Mouse (Mus musculus): ENCODE measurements around the gene Dpm3. TPM values are rescaled to one million over a fixed set of nuclear protein-coding genes. Genes with fewer than 3 reads are reported as not detected.

Gene Dpm3
- polyA plus RNA-seq, 1 experiment = 228 TPM

DNA sequence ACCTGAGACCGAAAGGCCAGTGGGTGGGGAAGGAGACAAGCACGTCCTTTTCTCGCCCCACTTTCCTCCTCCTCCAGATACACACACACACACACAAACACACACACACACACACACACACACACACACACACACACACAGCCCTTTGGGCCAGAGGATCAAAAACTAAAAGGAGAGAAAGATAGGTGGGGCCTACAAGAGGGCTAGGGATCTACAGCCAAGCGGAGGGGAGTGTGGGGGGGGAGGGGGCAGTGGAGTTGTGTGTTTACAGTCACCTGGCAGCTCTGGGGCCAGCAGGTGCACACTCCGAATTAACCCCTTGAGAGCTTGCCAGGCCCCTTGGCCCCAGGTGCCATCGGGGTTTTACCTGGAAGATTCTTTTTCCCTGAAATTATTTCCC, 26.5 kb upstream of the Dpm3 start:
- Histone ChIP-seq H3K79me2 (ENCODE audit: control insufficient read depth, insufficient read depth) (no peaks in the 10 kb centered on the region), H3K79me3 (ENCODE audit: low read depth) (no peaks in the 10 kb centered on the region), H3K27me3 (ENCODE audit: control insufficient read depth, insufficient read depth, insufficient read length) (no peaks in the 10 kb centered on the region), H3K4me3 (ENCODE audit: insufficient read depth, poor library complexity, severe bottlenecking) (no peak overlapping the region), H3K36me3 (ENCODE audit: control insufficient read depth, insufficient read depth) (no peaks in the 10 kb centered on the region), H3ac (ENCODE audit: control insufficient read depth, insufficient read length, low read depth) (no peak overlapping the region)
- TF ChIP-seq MYOD1 (IDR thresholded peaks at IDR 0.05; ENCODE audit: control insufficient read depth, insufficient read length, low read depth) (no peak), MAX (IDR thresholded peaks at IDR 0.05) (no peak), CEBPB (IDR thresholded peaks at IDR 0.05; ENCODE audit: low read depth) (no peak), CTCF (IDR thresholded peaks at IDR 0.05; ENCODE audit: control insufficient read depth, insufficient read depth, insufficient read length) (no peak), MYOG (IDR thresholded peaks at IDR 0.05; ENCODE audit: control insufficient read depth, extremely low read depth, insufficient read length) (no peak), FOSL1 (IDR thresholded peaks at IDR 0.05; ENCODE audit: insufficient read depth, low read length, poor library complexity, severe bottlenecking) (no peak), USF1 (IDR thresholded peaks at IDR 0.05; ENCODE audit: low read depth) (no peak)

DNA sequence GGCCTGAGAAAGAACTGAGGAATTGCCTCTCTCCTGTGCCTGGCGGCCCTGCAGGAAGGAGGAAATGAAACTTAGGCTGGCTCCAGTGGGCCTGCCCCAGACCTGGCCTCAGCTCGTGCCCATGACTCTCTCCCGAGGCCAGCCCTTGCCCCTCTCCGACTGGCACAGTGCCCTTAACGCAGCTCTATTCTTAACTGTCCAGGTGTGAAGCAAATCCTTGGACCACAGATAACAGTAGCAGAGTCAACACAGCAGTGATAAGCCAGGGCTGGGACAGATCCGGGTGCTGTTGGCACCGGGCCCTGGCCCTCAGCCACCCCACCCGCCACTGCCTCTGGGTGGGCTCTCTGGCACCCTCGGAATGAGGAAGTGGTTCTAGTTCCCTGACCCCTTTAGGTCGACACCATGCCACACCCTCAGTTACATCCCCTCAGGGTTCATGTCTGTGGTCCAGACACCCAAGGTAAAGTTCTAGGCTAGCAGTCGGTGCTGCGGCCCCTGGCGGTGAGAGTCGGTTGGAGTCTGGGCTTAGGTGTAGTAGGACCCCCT, 25.5 kb upstream of the Dpm3 start:
- H3K27me3 ChIP-seq (ENCODE audit: control insufficient read depth, insufficient read depth, insufficient read length) = no peaks in the 10 kb centered on the region
- no peak overlapping the region for H3ac ChIP-seq (ENCODE audit: control insufficient read depth, insufficient read length, low read depth)
- no peak overlapping the region for H3K4me3 ChIP-seq (ENCODE audit: insufficient read depth, poor library complexity, severe bottlenecking)
- TF ChIP-seq CTCF (IDR thresholded peaks at IDR 0.05; ENCODE audit: control insufficient read depth, insufficient read depth, insufficient read length) (no peak), CEBPB (IDR thresholded peaks at IDR 0.05; ENCODE audit: low read depth) (no peak), MAX (IDR thresholded peaks at IDR 0.05) (no peak), MYOG (IDR thresholded peaks at IDR 0.05; ENCODE audit: control insufficient read depth, extremely low read depth, insufficient read length) (no peak), FOSL1 (IDR thresholded peaks at IDR 0.05; ENCODE audit: insufficient read depth, low read length, poor library complexity, severe bottlenecking) (no peak), USF1 (IDR thresholded peaks at IDR 0.05; ENCODE audit: low read depth) (no peak), MYOD1 (IDR thresholded peaks at IDR 0.05; ENCODE audit: control insufficient read depth, insufficient read length, low read depth) (no peak)
- H3K36me3 ChIP-seq (ENCODE audit: control insufficient read depth, insufficient read depth) = no peaks in the 10 kb centered on the region
- no peaks in the 10 kb centered on the region for H3K79me2 ChIP-seq (ENCODE audit: control insufficient read depth, insufficient read depth)
- no peaks in the 10 kb centered on the region for H3K79me3 ChIP-seq (ENCODE audit: low read depth)

DNA sequence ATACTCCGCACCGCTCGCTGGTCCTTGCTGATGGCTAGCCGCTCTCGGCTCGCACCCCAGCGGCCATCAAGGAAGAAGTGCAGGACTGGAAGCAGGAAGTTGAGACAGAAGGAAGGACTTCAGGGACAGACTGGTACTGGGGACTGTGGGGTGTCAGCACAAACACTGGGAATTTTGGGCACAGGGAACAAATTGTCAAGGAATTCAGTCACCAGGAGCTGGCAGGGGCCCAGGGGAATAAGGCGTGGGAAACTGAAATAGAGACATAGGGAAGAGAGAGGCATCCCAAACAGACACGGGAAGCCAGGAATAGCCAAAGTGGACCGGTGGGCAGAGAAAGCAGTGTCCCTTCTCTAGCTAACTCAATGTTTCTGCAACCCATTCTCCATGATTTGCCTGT, 22.6 kb upstream of the Dpm3 start:
- H3K4me3 ChIP-seq (ENCODE audit: insufficient read depth, poor library complexity, severe bottlenecking) = no peak overlapping the region
- H3K36me3 ChIP-seq (ENCODE audit: control insufficient read depth, insufficient read depth) = no peaks in the 10 kb centered on the region
- TF ChIP-seq USF1 (IDR thresholded peaks at IDR 0.05; ENCODE audit: low read depth) = no peak
- TF ChIP-seq MYOG (IDR thresholded peaks at IDR 0.05; ENCODE audit: control insufficient read depth, extremely low read depth, insufficient read length) = no peak
- TF ChIP-seq CTCF (IDR thresholded peaks at IDR 0.05; ENCODE audit: control insufficient read depth, insufficient read depth, insufficient read length) = no peak
- no peak for TF ChIP-seq FOSL1 (IDR thresholded peaks at IDR 0.05; ENCODE audit: insufficient read depth, low read length, poor library complexity, severe bottlenecking)
- no peak for TF ChIP-seq CEBPB (IDR thresholded peaks at IDR 0.05; ENCODE audit: low read depth)
- TF ChIP-seq MAX (IDR thresholded peaks at IDR 0.05) = no peak
- no peak for TF ChIP-seq MYOD1 (IDR thresholded peaks at IDR 0.05; ENCODE audit: control insufficient read depth, insufficient read length, low read depth)
- H3ac ChIP-seq (ENCODE audit: control insufficient read depth, insufficient read length, low read depth) = no peak overlapping the region
- H3K79me3 ChIP-seq (ENCODE audit: low read depth) = no peaks in the 10 kb centered on the region
- no peaks in the 10 kb centered on the region for H3K79me2 ChIP-seq (ENCODE audit: control insufficient read depth, insufficient read depth)
- no peaks in the 10 kb centered on the region for H3K27me3 ChIP-seq (ENCODE audit: control insufficient read depth, insufficient read depth, insufficient read length)

DNA sequence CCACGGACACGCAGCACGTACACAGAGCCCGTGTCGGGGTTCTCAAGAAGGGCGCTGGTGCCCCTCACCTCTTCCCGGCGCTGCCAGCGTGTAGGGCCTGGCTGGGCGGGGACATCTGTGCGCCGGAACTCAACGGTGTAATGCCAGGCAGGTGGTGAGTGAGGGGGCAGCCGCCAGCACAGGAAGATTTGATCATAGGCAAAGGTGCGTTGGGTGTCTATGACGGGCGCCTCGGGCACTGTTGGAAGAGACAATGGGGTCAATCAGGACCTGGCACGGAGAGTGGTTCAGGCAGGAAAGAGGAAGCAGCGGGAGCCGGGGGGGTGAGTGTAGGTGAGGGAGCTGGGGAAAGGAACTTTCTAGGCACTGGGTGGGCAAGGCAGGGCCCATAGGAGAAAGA, 21.5 kb upstream of the Dpm3 start:
- Histone ChIP-seq H3K79me2 (ENCODE audit: control insufficient read depth, insufficient read depth) (no peaks in the 10 kb centered on the region), H3K79me3 (ENCODE audit: low read depth) (no peaks in the 10 kb centered on the region), H3K4me3 (ENCODE audit: insufficient read depth, poor library complexity, severe bottlenecking) (no peak overlapping the region), H3ac (ENCODE audit: control insufficient read depth, insufficient read length, low read depth) (no peak overlapping the region), H3K27me3 (ENCODE audit: control insufficient read depth, insufficient read depth, insufficient read length) (no peaks in the 10 kb centered on the region), H3K36me3 (ENCODE audit: control insufficient read depth, insufficient read depth) (peaks cover 5% of the 10 kb centered on the region)
- TF ChIP-seq MYOD1 (IDR thresholded peaks at IDR 0.05; ENCODE audit: control insufficient read depth, insufficient read length, low read depth) (no peak), CEBPB (IDR thresholded peaks at IDR 0.05; ENCODE audit: low read depth) (no peak), CTCF (IDR thresholded peaks at IDR 0.05; ENCODE audit: control insufficient read depth, insufficient read depth, insufficient read length) (no peak), FOSL1 (IDR thresholded peaks at IDR 0.05; ENCODE audit: insufficient read depth, low read length, poor library complexity, severe bottlenecking) (no peak), MAX (IDR thresholded peaks at IDR 0.05) (no peak), MYOG (IDR thresholded peaks at IDR 0.05; ENCODE audit: control insufficient read depth, extremely low read depth, insufficient read length) (no peak), USF1 (IDR thresholded peaks at IDR 0.05; ENCODE audit: low read depth) (no peak)

DNA sequence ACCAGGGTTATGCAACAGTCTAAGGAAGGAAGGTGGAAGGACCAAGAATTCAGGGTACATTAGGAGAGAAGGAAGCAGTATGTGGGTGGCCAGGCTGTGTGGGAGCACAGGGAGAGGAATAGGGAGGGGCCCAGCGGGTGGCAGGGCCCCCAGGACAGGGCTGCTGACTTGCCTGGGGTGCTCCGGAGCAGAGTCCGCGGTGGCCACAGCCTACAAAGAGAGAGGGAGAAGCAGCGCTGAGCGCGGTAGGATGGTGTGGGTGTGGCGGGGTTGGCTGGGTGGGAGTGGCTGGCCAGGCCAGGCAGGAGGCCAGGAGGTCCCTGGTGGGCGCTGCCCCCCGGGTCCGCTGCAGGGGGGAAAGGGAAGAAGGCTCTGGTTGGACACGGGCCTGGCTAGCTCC, 20.7 kb upstream of the Dpm3 start:
- no peaks in the 10 kb centered on the region for H3K79me2 ChIP-seq (ENCODE audit: control insufficient read depth, insufficient read depth)
- no peak for TF ChIP-seq USF1 (IDR thresholded peaks at IDR 0.05; ENCODE audit: low read depth)
- no peak for TF ChIP-seq CTCF (IDR thresholded peaks at IDR 0.05; ENCODE audit: control insufficient read depth, insufficient read depth, insufficient read length)
- no peak for TF ChIP-seq MYOD1 (IDR thresholded peaks at IDR 0.05; ENCODE audit: control insufficient read depth, insufficient read length, low read depth)
- TF ChIP-seq CEBPB (IDR thresholded peaks at IDR 0.05; ENCODE audit: low read depth) = no peak
- no peak for TF ChIP-seq MYOG (IDR thresholded peaks at IDR 0.05; ENCODE audit: control insufficient read depth, extremely low read depth, insufficient read length)
- TF ChIP-seq MAX (IDR thresholded peaks at IDR 0.05) = no peak
- TF ChIP-seq FOSL1 (IDR thresholded peaks at IDR 0.05; ENCODE audit: insufficient read depth, low read length, poor library complexity, severe bottlenecking) = no peak
- H3K79me3 ChIP-seq (ENCODE audit: low read depth) = no peaks in the 10 kb centered on the region
- peaks cover 5% of the 10 kb centered on the region for H3K36me3 ChIP-seq (ENCODE audit: control insufficient read depth, insufficient read depth)
- no peak overlapping the region for H3ac ChIP-seq (ENCODE audit: control insufficient read depth, insufficient read length, low read depth)
- no peaks in the 10 kb centered on the region for H3K27me3 ChIP-seq (ENCODE audit: control insufficient read depth, insufficient read depth, insufficient read length)
- no peak overlapping the region for H3K4me3 ChIP-seq (ENCODE audit: insufficient read depth, poor library complexity, severe bottlenecking)
